Mouse (Mus musculus) midbrain, embryonic 16.5 days (tissue): ENCODE measurements at regions not wholly inside any gene's neighbourhood (a gene's known extent, or its start where the extent isn't known, plus 50 kb on each side); places are given as distances from the start of the nearest gene placed in this dataset.
A peak's percentile ranks its signal among the peaks of the same experiment; 100 is the strongest.

Source experiments
- ATAC-seq: fragments of 200-750 bp; cut with Nextera tagmentation; 2 replicates; pipeline ENCODE4 v1.8.0; 2017; ENCODE audit warnings: moderate TSS enrichment
- H3K27ac ChIP-seq: fragments of 300-500 bp; sonication (generic); 2 replicates; pipeline ENCODE4 v1.5.1; 2014; ENCODE audit warnings: mild to moderate bottlenecking, low read length, mixed read lengths
- H3K27me3 ChIP-seq: fragments of 300-500 bp; sonication (generic); 2 replicates; pipeline ENCODE4 v1.6.1; 2014; ENCODE audit warnings: low read depth, low read length, mixed read lengths; ENCODE audit not compliant: control insufficient read depth, insufficient read depth
- H3K36me3 ChIP-seq: fragments of 300-500 bp; sonication (generic); 2 replicates; pipeline ENCODE4 v1.6.1; 2014; ENCODE audit warnings: mild to moderate bottlenecking, low read length, moderate library complexity, mixed read lengths; ENCODE audit not compliant: control insufficient read depth, insufficient read depth
- H3K4me1 ChIP-seq: fragments of 300-500 bp; sonication (generic); 2 replicates; pipeline ENCODE4 v1.6.1; 2014; ENCODE audit warnings: mild to moderate bottlenecking, low read length, mixed read lengths; ENCODE audit not compliant: control insufficient read depth, insufficient read depth
- H3K4me2 ChIP-seq: fragments of 300-500 bp; sonication (generic); 2 replicates; pipeline ENCODE4 v1.6.1; 2014; ENCODE audit warnings: mild to moderate bottlenecking, low read length, mixed read lengths
- H3K4me3 ChIP-seq: fragments of 300-500 bp; sonication (generic); 2 replicates; pipeline ENCODE4 v1.5.1; 2014; ENCODE audit warnings: low read depth, mild to moderate bottlenecking, low read length, moderate library complexity, mixed read lengths
- H3K9ac ChIP-seq: fragments of 300-500 bp; sonication (generic); 2 replicates; pipeline ENCODE4 v1.6.1; 2014; ENCODE audit warnings: low read depth, low read length, mixed read lengths
- H3K9me3 ChIP-seq: fragments of 300-500 bp; sonication (generic); replicated peaks from 2 replicates; pipeline ENCODE4 v1.6.1; 2014; ENCODE audit warnings: mild to moderate bottlenecking, low read length, mixed read lengths; ENCODE audit not compliant: control insufficient read depth, poor library complexity, severe bottlenecking
- WGBS: fragments of 180-500 bp; shearing (Covaris S2); extraction: QIAGEN DNeasy Blood & Tissue Kit; methylation state at CpG from one replicate; pipeline ENCODE4 v1.1.7; 2014; 5-methylcytosine and 5-hydroxymethylcytosine counted together

DNA sequence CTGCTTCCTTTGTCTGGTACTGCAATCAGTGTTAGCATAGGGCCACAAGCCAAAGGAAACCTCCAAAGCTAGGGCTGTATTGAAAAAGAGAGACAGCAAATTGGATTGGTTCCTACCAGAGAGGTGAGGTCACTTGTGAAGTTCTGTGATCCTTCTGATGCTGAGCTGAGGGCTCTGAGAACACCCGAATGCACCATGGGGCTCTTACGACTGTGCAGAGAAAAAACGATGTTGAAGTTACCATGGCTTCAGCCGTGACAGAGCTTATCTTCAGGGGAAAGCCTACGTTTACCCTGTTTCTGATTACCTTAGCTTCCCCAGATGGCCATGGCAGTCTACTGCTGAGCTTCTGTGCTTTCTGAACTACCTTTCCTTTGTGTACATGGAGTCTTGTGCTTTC is 53.9 kb upstream of the Fmo9 start:
- H3K27me3 ChIP-seq = no peaks in the 10 kb centered on the region
- no peak overlapping the region for H3K4me3 ChIP-seq
- no peaks in the 10 kb centered on the region for H3K9me3 ChIP-seq
- peaks cover 3% of the 10 kb centered on the region; the same call in 1 of the 2 replicates for H3K4me1 ChIP-seq
- H3K27ac ChIP-seq = no peak overlapping the region
- ATAC-seq = peak; percentile 51; the same call in 1 of the 2 replicates
- WGBS = 53% methylated on average over 5 of the region's 5 CpGs
- no peaks in the 10 kb centered on the region for H3K36me3 ChIP-seq
- H3K9ac ChIP-seq = no peak overlapping the region
- H3K4me2 ChIP-seq = no peak overlapping the region

DNA sequence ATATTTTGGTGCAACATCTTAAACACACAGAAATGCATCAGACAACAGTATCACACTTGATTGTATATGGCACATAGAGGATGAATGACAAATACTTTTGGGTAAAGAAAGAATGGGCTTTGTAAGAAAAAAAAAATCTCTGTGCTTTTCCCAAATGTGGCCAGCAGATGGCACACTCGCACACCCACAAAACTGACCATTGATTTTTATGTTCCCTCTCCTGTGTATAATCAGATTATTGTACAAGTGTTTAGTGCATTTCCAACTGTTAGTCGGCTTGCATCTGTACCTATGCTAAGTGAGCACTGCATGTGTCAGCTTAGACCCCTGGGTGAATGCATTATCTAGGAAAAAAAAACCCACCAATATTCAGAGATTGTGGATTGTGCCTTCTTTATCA is 56.4 kb upstream of the Fmo9 start:
- Histone ChIP-seq H3K27me3 (no peaks in the 10 kb centered on the region), H3K9ac (no peak overlapping the region), H3K9me3 (no peaks in the 10 kb centered on the region), H3K4me3 (no peak overlapping the region), H3K27ac (no peak overlapping the region), H3K4me2 (no peak overlapping the region), H3K4me1 (peaks cover 3% of the 10 kb centered on the region; the same call in 1 of the 2 replicates), H3K36me3 (no peaks in the 10 kb centered on the region)
- 1% methylated on average over 2 of the region's 2 CpGs for WGBS
- no peak for ATAC-seq

DNA sequence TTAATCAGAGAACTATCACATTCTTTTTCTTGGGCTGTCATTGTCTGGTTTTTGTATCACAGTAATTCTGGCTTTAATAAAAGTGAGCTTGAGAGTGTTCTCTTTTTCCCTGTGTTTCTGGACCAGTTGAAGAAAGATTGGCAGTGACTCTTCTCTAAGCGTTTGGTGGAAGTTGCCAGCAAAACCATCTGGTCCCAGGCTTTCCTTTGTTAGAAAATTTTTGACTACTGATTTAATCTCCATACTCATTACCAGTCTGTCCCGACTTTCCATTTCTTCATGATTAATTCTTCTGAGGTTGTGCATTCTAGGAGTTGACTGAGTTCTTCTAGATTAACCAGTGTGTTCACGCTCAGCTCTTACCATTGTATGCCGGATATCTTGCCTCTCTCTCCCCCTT is 68.6 kb upstream of the Fmo9 start:
- ATAC-seq = no peak
- H3K27me3 ChIP-seq = no peaks in the 10 kb centered on the region
- no peaks in the 10 kb centered on the region for H3K9me3 ChIP-seq
- no peak overlapping the region for H3K27ac ChIP-seq
- 56% methylated on average over 4 of the region's 4 CpGs for WGBS
- H3K36me3 ChIP-seq = no peaks in the 10 kb centered on the region
- H3K9ac ChIP-seq = no peak overlapping the region
- 0 out of 2 replicates have a peak, but pooled peaks cover 2% of the 10 kb centered on the region for H3K4me1 ChIP-seq
- H3K4me3 ChIP-seq = no peak overlapping the region
- H3K4me2 ChIP-seq = no peak overlapping the region

DNA sequence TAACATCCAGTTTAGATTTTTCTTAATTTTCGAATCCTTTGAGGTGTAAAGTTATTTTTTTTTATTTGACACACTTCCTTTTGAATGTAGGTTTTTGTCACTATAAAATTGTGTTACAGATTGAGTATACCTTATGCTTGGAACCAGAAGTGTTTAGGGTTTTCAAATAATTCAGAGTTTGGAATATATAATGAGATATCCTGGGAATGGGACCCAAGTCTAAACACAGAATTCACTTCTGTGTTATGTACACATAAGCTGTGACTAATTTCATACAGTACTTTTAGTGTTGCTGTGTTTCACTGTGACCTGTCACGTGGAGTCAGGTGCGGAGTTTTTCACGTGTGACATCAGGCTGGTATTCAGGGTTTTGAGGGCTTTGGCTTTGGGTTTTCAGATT is 69.1 kb upstream of the Fmo9 start:
- no peak for ATAC-seq
- Histone ChIP-seq H3K9me3 (no peaks in the 10 kb centered on the region), H3K27me3 (no peaks in the 10 kb centered on the region), H3K27ac (no peak overlapping the region), H3K9ac (no peak overlapping the region), H3K36me3 (no peaks in the 10 kb centered on the region), H3K4me2 (no peak overlapping the region), H3K4me3 (no peak overlapping the region), H3K4me1 (0 out of 2 replicates have a peak, but pooled peaks cover 2% of the 10 kb centered on the region)
- WGBS = 84% methylated on average over 4 of the region's 4 CpGs

DNA sequence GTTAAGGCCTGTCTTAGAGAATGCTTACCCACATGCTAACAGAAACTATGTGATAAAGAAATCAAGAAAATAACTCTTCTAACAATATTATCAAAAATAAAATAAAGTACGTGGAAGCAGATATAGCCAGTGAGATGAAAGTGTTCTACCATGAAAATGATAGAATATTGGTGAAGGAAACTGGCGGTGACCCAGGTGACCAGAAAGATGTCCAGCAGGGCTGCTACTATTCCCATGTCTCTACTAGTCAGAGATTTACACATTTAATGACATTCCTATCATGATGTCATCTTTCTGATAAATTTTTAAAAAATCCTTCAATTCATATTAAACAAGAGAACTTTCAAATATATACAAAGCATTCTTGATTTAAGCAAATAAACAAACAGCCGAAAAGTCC is 69.8 kb upstream of the Fmo9 start:
- no peak overlapping the region for H3K4me3 ChIP-seq
- ATAC-seq = no peak
- H3K27ac ChIP-seq = no peak overlapping the region
- no peak overlapping the region for H3K9ac ChIP-seq
- no peaks in the 10 kb centered on the region for H3K27me3 ChIP-seq
- no peak overlapping the region for H3K4me2 ChIP-seq
- H3K9me3 ChIP-seq = no peaks in the 10 kb centered on the region
- WGBS = 96% methylated on average over 3 of the region's 3 CpGs
- 0 out of 2 replicates have a peak, but pooled peaks cover 2% of the 10 kb centered on the region for H3K4me1 ChIP-seq
- H3K36me3 ChIP-seq = no peaks in the 10 kb centered on the region

DNA sequence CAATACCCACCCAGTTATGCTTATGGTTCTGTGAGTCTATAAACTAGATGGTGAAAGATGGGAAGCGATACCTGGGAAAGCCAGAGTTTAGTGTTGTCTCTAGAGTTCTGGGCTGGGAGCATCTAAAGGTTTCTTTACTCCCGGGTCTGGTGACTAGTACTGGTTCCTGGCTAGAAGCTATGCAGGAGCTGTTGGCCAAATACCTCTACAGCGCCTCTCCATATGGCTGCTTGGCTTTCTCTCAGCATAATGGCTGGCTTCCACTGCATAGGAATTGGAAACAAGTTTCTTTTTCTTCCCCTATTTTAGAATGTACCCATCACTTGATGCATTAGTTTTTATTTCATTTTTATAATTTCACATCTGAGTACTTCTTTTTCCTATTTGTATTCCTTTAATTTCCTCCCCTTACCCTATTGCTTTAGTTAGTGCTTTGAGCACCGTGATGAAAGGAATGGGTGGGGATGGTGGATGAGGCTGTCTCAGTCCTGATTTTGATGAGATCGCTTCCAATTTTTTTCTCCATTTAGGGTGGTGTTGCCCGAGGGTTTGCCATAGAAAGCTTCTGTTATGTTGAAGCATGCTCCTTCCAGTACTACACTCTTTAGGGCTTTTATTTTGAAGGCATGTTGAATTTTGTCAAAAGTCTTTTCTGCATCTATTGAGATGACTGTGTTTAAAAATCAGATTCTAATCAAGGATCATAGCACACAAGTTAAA is 71.5 kb upstream of the Fmo9 start:
- no peak overlapping the region for H3K4me2 ChIP-seq
- H3K4me1 ChIP-seq = 0 out of 2 replicates have a peak, but pooled peaks cover 2% of the 10 kb centered on the region
- H3K36me3 ChIP-seq = no peaks in the 10 kb centered on the region
- no peak overlapping the region for H3K9ac ChIP-seq
- no peaks in the 10 kb centered on the region for H3K9me3 ChIP-seq
- no peak overlapping the region for H3K4me3 ChIP-seq
- no peaks in the 10 kb centered on the region for H3K27me3 ChIP-seq
- H3K27ac ChIP-seq = no peak overlapping the region
- no peak for ATAC-seq
- 91% methylated on average over 6 of the region's 6 CpGs for WGBS

DNA sequence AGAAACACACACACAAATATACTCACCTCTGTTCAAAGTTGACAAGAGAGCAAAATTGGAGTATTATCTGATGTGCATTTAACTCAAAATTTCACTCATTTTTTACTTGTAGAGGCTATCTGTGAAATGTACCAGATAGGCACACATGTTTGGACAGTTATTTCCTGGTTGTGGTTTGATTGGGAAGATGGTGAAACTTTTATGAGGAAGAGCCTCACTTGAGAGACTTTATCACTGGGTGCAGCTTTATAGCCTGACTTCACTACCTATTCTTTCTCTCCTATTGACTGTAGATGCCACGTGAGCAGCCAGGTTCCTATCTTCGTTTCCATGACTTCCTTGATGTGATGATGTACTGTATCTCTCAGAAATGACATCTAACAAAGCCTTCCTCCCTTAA is 77.3 kb upstream of the Fmo9 start:
- Histone ChIP-seq H3K4me1 (0 out of 2 replicates have a peak, but pooled peaks cover 2% of the 10 kb centered on the region), H3K4me2 (no peak overlapping the region), H3K27me3 (no peaks in the 10 kb centered on the region), H3K9ac (no peak overlapping the region), H3K4me3 (no peak overlapping the region), H3K36me3 (no peaks in the 10 kb centered on the region), H3K9me3 (no peaks in the 10 kb centered on the region), H3K27ac (no peak overlapping the region)
- ATAC-seq = no peak
- 79% methylated on average over 2 of the region's 2 CpGs for WGBS

DNA sequence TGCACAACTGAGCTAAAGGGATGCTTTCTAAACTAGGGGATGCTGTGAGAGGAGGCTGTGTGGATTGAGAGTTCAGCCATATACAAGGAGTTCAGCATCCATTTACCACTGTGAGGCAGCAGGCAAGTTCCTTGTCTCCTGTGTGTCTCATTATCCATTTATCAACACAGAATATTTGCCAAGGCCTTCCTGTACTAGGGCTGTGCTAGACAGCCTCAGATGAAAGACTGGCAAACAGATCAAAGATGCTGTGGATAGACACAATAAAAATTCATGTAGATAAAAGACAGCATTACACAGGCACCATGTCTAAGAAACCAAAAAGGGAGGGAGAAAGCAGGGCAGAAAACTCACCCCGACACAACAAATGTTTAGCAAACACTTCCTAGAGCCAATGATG is 91.5 kb upstream of the Fmo9 start:
- WGBS = 69% methylated on average over 1 of the region's 1 CpGs
- Histone ChIP-seq H3K4me2 (no peak overlapping the region), H3K27ac (no peak overlapping the region), H3K36me3 (no peaks in the 10 kb centered on the region), H3K9ac (no peak overlapping the region), H3K27me3 (no peaks in the 10 kb centered on the region), H3K9me3 (no peaks in the 10 kb centered on the region), H3K4me1 (no peaks in the 10 kb centered on the region), H3K4me3 (no peak overlapping the region)
- ATAC-seq = peak; percentile 60; the same call in 1 of the 2 replicates

DNA sequence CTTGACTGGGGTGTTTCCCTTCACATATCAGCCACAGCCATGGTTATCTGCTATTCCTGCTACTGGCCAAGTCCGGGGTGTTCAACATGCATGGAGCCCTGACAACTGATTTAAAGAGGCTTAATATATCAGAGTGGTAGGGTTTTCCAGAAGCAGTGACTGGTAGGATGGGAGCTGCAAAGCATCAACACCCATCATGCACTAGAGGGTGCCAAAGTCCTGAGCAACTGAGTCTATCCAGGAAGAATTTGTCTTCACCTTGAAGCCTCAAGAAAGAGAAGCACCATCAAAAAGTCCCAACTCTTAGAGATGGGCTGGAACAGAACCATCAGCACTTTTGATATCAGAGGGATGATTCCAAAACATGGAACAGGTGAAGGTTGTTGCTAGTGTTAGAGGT is 100.5 kb upstream of the Fmo9 start:
- H3K9ac ChIP-seq = no peak overlapping the region
- 0 out of 2 replicates have a peak, but pooled peaks have one; percentile 54 for ATAC-seq
- no peaks in the 10 kb centered on the region for H3K27me3 ChIP-seq
- WGBS = 61% methylated on average over 1 of the region's 1 CpGs
- no peak overlapping the region for H3K27ac ChIP-seq
- H3K4me3 ChIP-seq = no peak overlapping the region
- no peak overlapping the region for H3K4me2 ChIP-seq
- H3K9me3 ChIP-seq = no peaks in the 10 kb centered on the region
- H3K4me1 ChIP-seq = no peaks in the 10 kb centered on the region
- no peaks in the 10 kb centered on the region for H3K36me3 ChIP-seq
